Comparison of ENCODE assay signal across 8 mouse cellular contexts in genomic region chr4:24698528-24699117, GRCm38 (mm10).
A peak's percentile ranks its signal among the peaks of the same experiment; 100 is the strongest.
DNase-seq lines count a peak whose midpoint lies in the region; ATAC-seq lines count a peak whose summit lies in the region.

No protein-coding gene starts in this region.

- ATAC-seq in erythroblast, adult 5-6 weeks (replicated peaks; ENCODE audit: low FRiP score, poor library complexity, severe bottlenecking), result no peak

- peak; percentile 7 for DNase-seq in kidney, postnatal 14 days
- no peak for DNase-seq in kidney, adult 9 months
- peak; percentile 5 for DNase-seq in Muller cell, postnatal 12 days (ENCODE audit: inconsistent ontology term)
- DNase-seq in embryo, embryonic 10.5 days (ENCODE audit: low spot score), result peak; percentile 31
- peak; percentile 11 for DNase-seq in layer of hippocampus, adult 9-10 months (ENCODE audit: low spot score)
- DNase-seq in right cerebral cortex, postnatal 25 days, result peak; percentile 24
- DNase-seq in urinary bladder, postnatal 25 days (ENCODE audit: low spot score), result no peak

Comparison
In these comparisons a context has a peak if more than half of its experiments do, and no peak if none do; other contexts are left out.
1. DNase-seq: peak in kidney, postnatal 14 days (single experiment), Muller cell, postnatal 12 days (single experiment), embryo, embryonic 10.5 days (single experiment), layer of hippocampus, adult 9-10 months (single experiment) and right cerebral cortex, postnatal 25 days (single experiment); none in kidney, adult 9 months (single experiment) and urinary bladder, postnatal 25 days (single experiment).